Mouse (Mus musculus): ENCODE results near the gene Slc44a4.
"Not testable (repeated sequence)": the region's sequence is repeated elsewhere in the genome, so short reads cannot be mapped to it uniquely, and the experiment has no call there.

Gene Slc44a4

GRCm38 (mm10) chr17:34959130-34959778 is 45.0 kb downstream of the Slc44a4 start, which contains the start of gene Hspa1b:
Gene Hspa1b, minus strand, starts transcription at chr17:34959238.
- in situ Hi-C loops (cut with MboI; ENCODE audit: low sequenced_read_pairs): not testable (repeated sequence)

GRCm38 (mm10) chr17:34959881-34960515 is 45.7 kb downstream of the Slc44a4 start:
- in situ Hi-C loops (cut with MboI; ENCODE audit: low sequenced_read_pairs): no loop called here

GRCm38 (mm10) chr17:34960702-34961493 is 46.6 kb downstream of the Slc44a4 start:
- in situ Hi-C loops (cut with MboI; ENCODE audit: low sequenced_read_pairs): no loop called here

- in situ Hi-C loops (cut with MboI; ENCODE audit: low sequenced_read_pairs): no loop called here
Observed at GRCm38 (mm10) chr17:34962125-34962524, 47.9 kb downstream of the Slc44a4 start.

GRCm38 (mm10) chr17:34962841-34963240 is 48.6 kb downstream of the Slc44a4 start:
- in situ Hi-C loops (cut with MboI; ENCODE audit: low sequenced_read_pairs): no loop called here

- in situ Hi-C loops (cut with MboI; ENCODE audit: low sequenced_read_pairs): no loop called here
Observed at GRCm38 (mm10) chr17:34964640-34965049, 50.4 kb downstream of the Slc44a4 start.

GRCm38 (mm10) chr17:34965627-34966026 is 51.4 kb downstream of the Slc44a4 start:
- in situ Hi-C loops (cut with MboI; ENCODE audit: low sequenced_read_pairs): no loop called here

GRCm38 (mm10) chr17:34969822-34970221 is 55.6 kb downstream of the Slc44a4 start, which contains the start of gene Gm20481:
Gene Gm20481, plus strand, starts transcription at chr17:34969912.
- in situ Hi-C loops (cut with MboI; ENCODE audit: low sequenced_read_pairs): not testable (repeated sequence)

GRCm38 (mm10) chr17:34970850-34971249 is 56.6 kb downstream of the Slc44a4 start:
- in situ Hi-C loops (cut with MboI; ENCODE audit: low sequenced_read_pairs): not testable (repeated sequence)

GRCm38 (mm10) chr17:34971694-34972068 is 57.4 kb downstream of the Slc44a4 start:
- in situ Hi-C loops (cut with MboI; ENCODE audit: low sequenced_read_pairs): not testable (repeated sequence)

- in situ Hi-C loops (cut with MboI; ENCODE audit: low sequenced_read_pairs): not testable (repeated sequence)
Observed at GRCm38 (mm10) chr17:34972069-34972749, 57.9 kb downstream of the Slc44a4 start, which contains the start of the genes Hspa1a and Hspa1l. Gene Hspa1a, minus strand, starts transcription at chr17:34972156. Gene Hspa1l, plus strand, starts transcription at chr17:34972703.

- in situ Hi-C loops (cut with MboI; ENCODE audit: low sequenced_read_pairs): no loop called here
Observed at GRCm38 (mm10) chr17:34975581-34976492, 61.6 kb downstream of the Slc44a4 start.

- in situ Hi-C loops (cut with MboI; ENCODE audit: low sequenced_read_pairs): no loop called here
Observed at GRCm38 (mm10) chr17:34977000-34977399, 62.7 kb downstream of the Slc44a4 start.

GRCm38 (mm10) chr17:34978239-34978638 is 64.0 kb downstream of the Slc44a4 start:
- in situ Hi-C loops (cut with MboI; ENCODE audit: low sequenced_read_pairs): no loop called here

- in situ Hi-C loops (cut with MboI; ENCODE audit: low sequenced_read_pairs): no loop called here
Observed at GRCm38 (mm10) chr17:34979631-34980030, 65.4 kb downstream of the Slc44a4 start.
